Mouse (Mus musculus): ENCODE data around the gene Rbm38.

Rbm38 gene

GRCm38 (mm10) chr2:173014741-173015287 is 5.5 kb upstream of the Rbm38 start:
- no peak for DNase-seq (ENCODE audit: low read depth, low spot score)

- no peak for DNase-seq (ENCODE audit: low read depth, low spot score)
Observed at GRCm38 (mm10) chr2:173017940-173018339, 2.4 kb upstream of the Rbm38 start.

DNA sequence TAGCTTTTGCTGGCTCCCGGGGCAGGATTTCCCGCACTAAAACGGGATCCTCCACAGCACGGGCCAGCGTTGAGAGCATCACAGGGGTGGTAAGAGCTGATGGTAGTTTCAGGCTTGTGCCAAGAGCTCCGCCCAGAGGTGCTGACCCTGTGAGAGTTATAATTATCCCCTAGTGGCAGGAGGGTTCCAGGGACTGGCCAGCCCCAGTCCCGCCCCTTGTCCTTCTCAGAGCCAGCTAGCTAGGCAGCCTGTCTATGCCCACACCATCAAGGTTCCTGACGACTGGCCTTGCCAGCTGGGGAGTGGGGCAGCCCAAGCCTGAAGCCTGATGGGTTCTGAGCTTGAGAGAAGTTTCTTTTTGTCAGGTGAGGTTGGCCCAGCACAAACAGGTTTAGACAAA is 1.7 kb upstream of the Rbm38 start:
- no peak for DNase-seq (ENCODE audit: low read depth, low spot score)

GRCm38 (mm10) chr2:173019322-173019721 is 976 bp upstream of the Rbm38 start:
- no peak for DNase-seq (ENCODE audit: low read depth, low spot score)

DNA sequence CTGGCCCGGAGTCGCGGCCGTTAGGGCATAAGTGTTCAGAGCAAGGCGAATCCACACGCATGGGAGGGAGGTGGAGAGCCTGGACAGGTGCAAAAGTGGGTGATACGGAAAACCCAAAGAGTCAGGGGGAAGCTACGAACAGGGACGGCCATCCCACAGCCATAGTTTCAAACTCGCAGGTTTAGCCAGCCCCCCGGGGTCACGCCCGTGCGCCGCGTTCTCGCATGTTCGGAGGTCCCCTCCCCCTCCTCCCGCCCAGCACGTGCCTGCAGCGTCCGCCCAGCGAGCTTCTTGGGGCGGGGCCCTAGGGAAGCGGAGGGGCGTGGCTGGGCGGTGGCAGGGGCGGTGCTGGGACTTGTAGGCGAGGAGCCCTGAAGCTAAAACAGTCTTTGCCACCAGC is 508 bp upstream of the Rbm38 start:
- DNase-seq (ENCODE audit: low read depth, low spot score): peak; percentile 63

DNA sequence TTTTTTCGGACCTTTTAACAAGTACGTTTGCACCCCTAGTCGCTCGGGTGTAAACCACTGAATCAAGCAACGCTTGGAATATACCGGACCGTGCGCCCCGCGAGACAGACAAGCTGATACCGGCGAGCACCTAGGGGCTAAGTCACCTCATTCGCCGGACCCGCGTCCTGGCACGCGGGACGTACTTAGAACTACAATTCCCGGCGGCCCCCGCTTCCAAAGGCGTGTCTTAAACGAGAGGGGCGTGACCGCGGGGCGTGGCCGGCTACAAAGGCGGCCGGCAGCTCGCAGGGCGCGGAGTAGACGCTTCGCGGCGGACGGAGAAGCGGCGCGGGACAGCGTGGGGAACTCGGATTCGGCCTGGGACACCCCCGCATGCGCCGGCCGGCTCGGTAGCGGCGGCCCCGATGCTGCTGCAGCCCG is 1.3 kb downstream of the Rbm38 start:
- DNase-seq (ENCODE audit: low read depth, low spot score): peak; percentile 75

DNA sequence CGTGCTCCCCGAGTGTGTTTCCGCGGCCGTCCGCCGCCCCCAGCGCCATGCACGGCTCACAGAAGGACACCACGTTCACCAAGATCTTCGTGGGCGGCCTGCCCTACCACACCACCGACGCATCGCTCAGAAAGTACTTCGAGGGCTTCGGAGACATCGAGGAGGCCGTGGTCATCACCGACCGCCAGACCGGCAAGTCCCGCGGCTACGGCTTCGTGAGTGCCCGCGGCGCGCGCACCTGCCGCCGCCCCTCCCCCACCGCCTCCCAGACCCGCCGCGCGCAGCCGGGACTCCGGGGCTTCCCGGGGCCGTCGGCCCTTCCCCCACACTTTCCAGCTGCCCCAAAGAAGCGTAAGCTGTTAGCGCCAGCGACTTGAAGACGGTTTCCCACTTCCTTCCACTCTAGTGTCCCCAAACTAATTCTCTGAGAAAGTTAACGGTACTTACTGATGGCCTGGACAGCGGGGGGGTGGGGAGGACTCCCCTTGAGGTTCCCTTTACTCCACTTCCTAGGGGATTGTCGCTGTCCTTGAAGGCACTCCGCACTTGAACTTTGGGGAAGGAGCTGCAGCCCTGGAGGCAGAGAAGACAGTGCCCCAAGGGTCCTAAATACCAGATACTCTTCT is 1.9 kb downstream of the Rbm38 start:
- DNase-seq (ENCODE audit: low read depth, low spot score): no peak

GRCm38 (mm10) chr2:173022813-173023212 is 2.5 kb downstream of the Rbm38 start:
- no peak for DNase-seq (ENCODE audit: low read depth, low spot score)

GRCm38 (mm10) chr2:173023371-173023851 is 3.1 kb downstream of the Rbm38 start:
- no peak for DNase-seq (ENCODE audit: low read depth, low spot score)

GRCm38 (mm10) chr2:173023966-173024365 is 3.7 kb downstream of the Rbm38 start:
- no peak for DNase-seq (ENCODE audit: low read depth, low spot score)

DNA sequence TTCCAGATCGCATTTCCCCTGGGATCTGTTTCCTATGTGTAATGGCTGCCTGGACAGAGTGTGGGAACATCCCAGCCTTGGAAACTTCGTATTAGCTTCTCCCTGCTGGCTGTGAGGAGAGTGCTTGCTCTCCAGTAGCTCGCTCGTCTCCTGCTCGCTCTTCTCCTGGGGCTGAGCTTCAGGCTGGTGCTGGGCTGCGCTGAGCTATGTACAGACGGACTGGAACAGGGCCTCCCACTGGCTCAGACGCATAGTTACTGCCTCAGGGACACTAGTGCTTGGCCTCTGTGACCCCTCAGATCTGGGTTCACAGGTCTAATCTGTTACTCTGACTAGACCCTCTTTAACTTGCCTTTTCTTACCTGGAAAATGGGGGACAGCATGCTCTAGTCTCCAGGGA is 4.1 kb downstream of the Rbm38 start:
- no peak for DNase-seq (ENCODE audit: low read depth, low spot score)

- no peak for DNase-seq (ENCODE audit: low read depth, low spot score)
Observed at GRCm38 (mm10) chr2:173024938-173025337, 4.6 kb downstream of the Rbm38 start.

DNA sequence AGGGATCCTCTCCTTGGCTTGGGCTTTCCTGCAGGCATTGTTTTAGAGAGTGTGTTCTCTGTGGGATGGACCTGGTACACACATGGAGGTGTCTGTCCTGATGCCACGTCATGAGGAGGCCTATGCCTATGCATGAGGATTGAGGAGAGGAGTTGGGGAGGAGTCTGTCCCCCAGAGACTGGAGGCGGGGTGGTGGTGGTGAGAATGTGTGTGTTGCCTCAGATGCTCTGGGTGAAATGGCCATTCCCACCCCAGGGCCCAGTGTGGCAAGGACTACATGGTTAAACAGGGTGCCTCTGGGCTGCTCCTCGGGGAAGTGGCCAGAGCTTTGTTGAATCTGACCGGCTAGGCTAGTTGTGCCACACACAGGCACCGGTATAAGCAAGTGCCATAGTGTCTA is 6.0 kb downstream of the Rbm38 start:
- no peak for DNase-seq (ENCODE audit: low read depth, low spot score)

DNA sequence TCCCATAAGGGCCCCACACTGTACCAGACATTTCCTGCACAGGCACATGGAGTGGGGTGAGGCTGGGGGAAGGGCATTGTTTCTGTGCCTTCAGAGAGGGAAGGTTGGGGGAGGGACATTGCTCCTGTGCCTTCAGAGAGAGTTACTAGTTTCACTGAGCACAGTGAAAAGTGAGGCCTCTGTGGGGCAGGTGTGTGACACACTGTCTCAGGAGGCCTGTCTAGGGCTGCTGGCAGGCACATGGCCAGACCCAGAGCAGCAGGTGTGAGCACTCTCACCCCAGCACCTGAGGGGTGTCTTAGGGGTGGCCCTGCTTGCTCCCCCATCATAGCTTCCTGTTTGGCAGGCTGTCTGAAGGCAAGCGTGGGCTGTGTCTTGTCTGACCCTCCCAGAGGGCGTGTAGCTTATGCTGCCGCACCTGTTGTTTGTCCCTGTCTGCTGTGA is 6.4 kb downstream of the Rbm38 start:
- DNase-seq (ENCODE audit: low read depth, low spot score): no peak

- DNase-seq (ENCODE audit: low read depth, low spot score): no peak
Observed at GRCm38 (mm10) chr2:173027169-173027823, 7.0 kb downstream of the Rbm38 start.

- no peak for DNase-seq (ENCODE audit: low read depth, low spot score)
Observed at GRCm38 (mm10) chr2:173027824-173028495, 7.7 kb downstream of the Rbm38 start.

DNA sequence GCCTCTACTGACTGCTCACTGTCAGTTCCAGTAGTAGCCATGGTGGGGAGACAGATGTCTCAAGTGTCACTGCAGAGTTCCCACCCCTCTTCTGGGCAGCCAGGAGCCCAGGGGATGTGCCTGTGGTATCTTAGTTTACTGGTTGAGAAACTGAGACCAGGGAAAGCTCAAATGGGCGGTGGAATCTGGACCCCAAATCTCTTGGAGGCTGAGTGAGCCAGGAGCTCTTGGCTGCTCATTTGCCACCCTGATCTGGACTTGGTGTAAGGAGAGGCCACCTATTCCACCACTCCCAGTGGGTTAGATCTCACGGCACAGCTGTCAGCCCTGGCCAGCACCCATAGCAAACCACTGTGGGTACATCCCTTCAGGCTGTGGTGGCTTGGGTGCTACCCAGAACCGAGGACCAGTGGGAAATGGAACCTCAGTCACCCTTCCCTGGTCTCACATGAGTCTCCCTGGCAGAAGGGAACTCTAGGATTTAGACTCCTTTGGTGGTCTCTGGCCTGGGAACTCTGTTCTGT is 8.3 kb downstream of the Rbm38 start:
- DNase-seq (ENCODE audit: low read depth, low spot score): no peak

GRCm38 (mm10) chr2:173030591-173031338 is 10.5 kb downstream of the Rbm38 start:
- no peak for DNase-seq (ENCODE audit: low read depth, low spot score)

DNA sequence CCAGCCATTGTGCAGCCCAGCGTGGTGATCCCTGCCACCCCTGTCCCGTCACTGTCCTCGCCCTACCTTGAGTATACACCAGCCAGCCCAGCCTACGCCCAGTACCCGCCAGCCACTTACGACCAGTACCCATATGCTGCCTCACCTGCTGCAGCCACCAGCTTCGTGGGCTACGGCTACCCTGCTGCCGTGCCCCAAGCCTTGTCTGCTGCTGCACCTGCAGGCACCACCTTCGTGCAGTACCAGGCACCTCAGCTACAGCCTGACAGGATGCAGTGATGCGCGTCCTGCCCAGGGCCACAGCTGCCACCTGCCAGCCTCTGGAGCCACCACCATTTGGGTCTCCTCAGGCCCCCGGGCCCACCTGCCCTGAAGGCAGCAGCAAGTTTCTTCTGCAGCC is 13.2 kb downstream of the Rbm38 start:
- DNase-seq (ENCODE audit: low read depth, low spot score): no peak

GRCm38 (mm10) chr2:173034998-173035397 is 14.7 kb downstream of the Rbm38 start:
- DNase-seq (ENCODE audit: low read depth, low spot score): no peak

- DNase-seq (ENCODE audit: low read depth, low spot score): no peak
Observed at GRCm38 (mm10) chr2:173035653-173036052, 15.4 kb downstream of the Rbm38 start.

DNA sequence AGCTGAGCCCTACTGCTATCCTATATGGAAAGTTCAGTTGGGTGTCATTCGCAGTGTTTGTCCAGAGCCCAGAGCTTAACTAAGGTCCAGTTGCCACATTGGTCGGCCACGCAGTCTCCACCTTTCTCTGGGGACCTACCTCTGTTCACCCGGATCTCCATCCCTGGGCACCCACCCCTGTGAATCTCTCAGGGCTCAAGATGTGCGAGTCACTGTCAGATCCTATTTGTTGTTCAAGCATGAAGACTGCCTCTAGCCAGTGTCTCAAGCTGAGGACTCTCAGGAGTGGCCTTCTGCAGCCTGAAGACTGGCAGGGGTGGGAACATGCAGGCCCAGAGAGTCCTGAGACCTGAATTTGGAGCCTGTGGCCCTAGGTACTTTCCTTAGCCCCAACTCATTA is 15.8 kb downstream of the Rbm38 start:
- no peak for DNase-seq (ENCODE audit: low read depth, low spot score)

Measured in retina, adult 2 months (tissue).